Mouse (Mus musculus) cerebellum, adult 2 months (tissue): ENCODE measurements around the gene Kctd17.

Experiments used
- CTCF ChIP-seq: fragments of 200-500 bp; IDR thresholded peaks from 2 replicates; pipeline ENCODE4 v1.5.1; 2011; ENCODE audit warnings: low read depth, mild to moderate bottlenecking, control low read depth, low read length, moderate library complexity, borderline replicate concordance; ENCODE audit not compliant: insufficient read depth
- POLR2A ChIP-seq: fragments of 200-500 bp; IDR thresholded peaks from 2 replicates; pipeline ENCODE4 v1.6.1; 2011; ENCODE audit warnings: low read length, control low read depth, borderline replicate concordance; ENCODE audit not compliant: insufficient read depth

DNA sequence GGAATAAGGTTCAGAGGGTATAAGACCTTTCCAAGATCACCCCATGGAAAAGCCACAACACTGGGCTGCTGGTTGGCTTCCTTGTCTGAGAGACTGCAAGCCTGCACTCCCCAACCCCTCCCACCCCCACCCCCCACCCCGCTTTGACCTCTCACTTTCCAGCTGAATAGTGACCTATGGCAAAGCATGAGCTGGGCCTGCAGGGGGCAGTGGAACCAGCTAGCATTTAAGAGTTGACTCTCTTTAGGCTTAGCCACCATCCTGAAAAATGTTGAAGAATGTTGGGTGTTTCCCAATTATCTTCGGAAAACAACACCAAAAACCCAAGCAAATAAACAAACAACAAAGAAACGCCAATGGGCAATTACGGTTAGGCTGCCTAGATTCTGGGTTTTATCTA, 3.1 kb upstream of the Kctd17 start:
- TF ChIP-seq CTCF (no peak), POLR2A (no peak)
